Mouse (Mus musculus) ovary, postnatal 36 days (tissue): ENCODE data around the gene Foxf2.

Source experiments
- DNase-seq: peaks from one replicate; pipeline ENCODE4 v3.0.0; 2022; ENCODE audit warnings: low spot score, mixed read lengths

Gene Foxf2

DNA sequence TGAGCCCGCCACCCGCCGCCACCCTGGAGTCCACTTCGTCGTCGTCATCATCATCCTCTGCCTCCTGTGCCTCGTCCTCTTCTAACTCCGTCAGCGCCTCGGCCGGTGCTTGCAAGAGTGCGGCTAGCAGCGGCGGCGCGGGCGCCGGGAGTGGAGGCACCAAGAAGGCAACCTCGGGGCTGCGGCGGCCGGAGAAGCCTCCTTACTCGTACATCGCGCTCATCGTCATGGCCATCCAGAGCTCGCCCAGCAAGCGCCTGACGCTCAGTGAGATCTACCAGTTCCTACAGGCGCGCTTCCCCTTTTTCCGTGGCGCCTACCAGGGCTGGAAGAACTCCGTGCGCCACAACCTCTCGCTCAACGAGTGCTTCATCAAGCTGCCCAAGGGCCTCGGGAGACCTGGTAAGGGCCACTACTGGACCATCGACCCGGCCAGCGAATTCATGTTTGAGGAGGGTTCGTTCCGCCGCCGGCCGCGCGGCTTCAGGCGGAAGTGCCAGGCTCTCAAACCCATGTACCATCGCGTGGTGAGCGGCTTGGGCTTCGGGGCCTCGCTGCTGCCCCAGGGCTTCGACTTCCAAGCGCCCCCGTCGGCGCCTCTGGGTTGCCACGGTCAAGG lies 676 bp downstream of the Foxf2 start:
- DNase-seq: peak; percentile 30

DNA sequence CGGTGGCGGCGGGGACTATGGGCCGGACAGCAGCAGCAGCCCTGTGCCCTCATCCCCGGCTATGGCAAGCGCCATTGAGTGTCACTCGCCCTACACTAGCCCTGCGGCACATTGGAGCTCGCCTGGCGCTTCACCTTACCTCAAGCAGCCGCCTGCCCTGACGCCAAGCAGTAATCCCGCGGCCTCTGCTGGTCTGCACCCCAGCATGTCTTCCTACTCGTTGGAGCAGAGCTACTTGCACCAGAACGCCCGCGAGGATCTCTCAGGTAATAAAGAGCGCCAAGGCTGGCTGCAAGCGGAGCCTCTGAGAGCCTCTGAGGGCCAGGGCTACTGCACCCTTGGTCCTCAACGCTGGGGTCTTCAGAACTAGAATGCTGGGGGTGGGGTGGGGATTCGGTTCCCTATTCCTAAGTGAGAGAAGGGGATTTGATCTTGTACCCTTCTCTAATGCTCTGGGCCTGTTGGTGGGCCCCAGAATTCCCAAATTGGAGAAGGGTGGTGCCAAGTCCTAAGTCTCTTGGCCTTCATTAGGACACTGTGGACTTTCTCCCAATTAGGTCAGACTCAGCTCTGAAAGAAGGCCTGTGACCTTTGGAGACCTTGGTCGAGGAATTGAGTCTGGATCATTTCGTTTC lies 1.5 kb downstream of the Foxf2 start:
- DNase-seq: no peak

DNA sequence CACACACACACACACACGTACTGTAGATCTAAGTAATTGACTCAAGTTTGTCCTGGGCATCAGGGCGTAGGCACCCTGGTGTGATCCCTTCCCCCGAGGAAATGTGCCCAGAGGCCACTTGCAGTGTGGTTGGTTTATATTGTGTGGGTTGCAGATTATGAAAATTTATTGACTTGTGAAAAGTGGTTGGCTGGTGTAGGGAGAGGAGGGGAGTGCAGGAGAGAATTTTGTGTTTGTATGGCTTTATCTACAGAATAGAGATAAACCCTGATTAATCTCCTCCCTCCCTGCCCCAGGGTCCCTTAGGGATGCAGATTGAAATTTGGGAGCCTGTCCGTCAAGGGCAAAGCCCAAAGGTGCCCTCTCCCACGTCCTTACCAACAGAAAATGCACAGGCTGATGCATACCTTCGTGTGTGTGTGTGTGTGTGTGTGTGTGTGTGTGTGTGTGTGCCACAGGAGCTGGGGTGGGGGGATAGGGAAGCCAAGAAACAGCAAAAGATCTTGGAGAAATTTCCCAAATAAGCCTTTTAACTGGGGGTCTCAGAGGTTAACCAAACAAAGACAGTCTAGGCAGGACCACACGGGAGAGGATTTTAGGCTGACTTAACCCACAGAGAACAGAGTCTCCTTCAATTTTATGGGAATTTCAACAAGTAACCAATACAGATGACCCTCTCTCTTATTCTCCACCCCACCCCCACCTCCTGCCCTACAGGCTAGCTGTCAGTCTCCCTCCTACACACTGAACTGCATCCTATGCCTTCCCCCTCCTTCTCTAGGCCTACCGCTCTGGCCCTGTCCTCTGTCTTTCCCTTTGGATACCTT lies 2.5 kb downstream of the Foxf2 start:
- DNase-seq: no peak

DNA sequence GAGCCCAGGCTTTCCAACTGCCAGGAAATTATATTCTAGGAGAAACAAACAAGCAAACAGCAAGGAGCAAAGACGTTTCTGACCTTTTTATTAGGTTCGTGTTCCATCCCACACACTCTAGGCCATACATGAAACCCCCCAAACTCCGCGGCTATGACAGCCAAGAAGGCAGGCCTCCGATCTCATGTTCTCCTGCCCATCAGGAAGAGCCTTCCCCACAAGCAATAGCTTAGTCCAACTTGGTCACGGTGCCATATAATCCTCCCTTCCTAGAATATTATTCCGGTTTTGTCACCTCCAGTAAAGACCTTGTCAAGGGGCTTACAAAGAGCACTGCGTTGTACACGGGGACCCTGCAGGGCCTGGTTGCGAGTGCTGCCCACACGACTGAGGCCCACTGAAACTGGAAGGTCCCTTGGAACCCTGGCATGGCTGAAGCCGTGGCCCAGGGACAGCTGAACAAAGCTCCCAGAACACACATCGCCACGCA lies 3.1 kb downstream of the Foxf2 start:
- DNase-seq: no peak

DNA sequence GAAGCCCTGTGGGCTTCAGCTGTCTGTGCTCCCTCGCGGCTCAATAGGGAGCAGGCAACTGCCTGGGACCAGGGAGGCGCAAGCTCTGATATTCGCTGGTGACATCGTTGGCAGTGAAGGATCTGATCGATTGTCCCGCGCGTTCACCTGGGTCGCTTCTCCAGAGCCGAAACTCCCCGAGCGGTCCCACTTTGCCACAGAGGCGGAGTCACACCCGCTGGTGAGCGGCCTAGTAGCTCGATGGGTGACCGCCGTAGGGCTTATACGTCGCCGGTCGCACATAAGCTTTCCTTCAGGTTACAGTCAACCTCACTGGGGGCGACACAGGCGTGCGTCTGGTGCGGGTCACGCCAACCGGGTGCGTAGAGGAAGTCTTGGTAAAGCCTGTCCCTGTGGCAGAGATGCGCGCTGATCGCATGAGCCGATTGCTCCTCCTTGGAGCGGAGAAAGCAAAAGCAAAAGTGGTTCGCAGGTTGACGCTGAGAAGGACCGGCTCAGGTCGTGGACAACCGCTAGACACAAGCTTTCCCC lies 3.8 kb downstream of the Foxf2 start:
- DNase-seq: no peak

DNA sequence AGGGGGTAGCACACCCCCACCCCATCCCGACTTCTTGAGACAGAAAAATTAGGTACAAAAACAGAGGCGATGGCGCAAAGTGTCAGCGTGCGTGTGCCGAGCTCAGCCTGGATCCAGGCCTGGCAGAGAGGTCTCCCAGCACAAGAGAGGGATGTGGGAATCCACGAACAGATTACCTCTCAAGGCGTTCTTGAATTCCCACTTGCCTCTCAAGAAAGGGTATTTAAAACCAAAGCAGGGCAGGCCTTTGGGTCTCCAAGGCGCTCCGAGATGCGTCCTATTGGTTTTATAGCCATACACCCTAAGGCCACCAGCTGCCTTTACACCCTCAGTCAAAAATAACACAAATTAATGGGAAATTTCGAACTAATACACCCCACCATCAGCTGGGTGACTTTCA lies 4.4 kb downstream of the Foxf2 start:
- DNase-seq: no peak

DNA sequence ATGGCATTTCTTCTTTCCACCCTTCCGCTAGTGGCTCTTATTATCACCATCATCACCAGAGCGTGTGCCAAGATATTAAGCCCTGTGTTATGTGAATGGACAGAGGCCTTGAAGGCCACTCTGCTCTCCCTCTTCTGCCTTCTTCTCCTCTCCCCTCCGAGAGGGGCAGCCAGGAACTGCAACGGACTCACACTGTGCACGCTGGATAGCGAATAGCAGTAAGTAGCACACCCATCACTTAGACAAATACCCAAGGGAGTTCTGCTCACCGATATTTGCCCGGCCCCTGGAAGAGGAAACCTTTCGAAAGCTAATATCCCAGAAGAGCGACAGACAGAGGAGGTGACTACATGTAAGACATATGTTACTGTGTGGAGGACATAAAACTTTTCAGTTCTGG lies 4.9 kb downstream of the Foxf2 start:
- no peak for DNase-seq

DNA sequence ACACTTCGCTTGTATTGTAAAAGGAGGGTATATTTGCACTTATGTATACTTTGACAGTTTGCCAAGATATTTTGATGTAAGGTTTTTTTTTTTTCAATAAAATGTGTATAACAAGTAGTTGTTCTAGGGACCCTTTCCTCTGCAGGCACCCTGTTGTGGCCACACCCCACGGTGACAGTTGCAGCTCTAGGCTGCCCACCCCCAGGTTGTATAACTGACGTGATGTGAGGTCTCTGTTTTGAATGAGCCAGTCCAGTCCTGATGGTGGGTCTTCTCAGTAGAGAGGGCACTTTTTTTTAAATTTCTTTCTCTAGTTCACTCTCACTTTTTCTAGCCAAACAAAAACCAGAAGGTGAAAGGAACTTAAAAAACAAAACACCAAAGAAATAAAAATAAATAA lies 5.7 kb downstream of the Foxf2 start:
- no peak for DNase-seq

DNA sequence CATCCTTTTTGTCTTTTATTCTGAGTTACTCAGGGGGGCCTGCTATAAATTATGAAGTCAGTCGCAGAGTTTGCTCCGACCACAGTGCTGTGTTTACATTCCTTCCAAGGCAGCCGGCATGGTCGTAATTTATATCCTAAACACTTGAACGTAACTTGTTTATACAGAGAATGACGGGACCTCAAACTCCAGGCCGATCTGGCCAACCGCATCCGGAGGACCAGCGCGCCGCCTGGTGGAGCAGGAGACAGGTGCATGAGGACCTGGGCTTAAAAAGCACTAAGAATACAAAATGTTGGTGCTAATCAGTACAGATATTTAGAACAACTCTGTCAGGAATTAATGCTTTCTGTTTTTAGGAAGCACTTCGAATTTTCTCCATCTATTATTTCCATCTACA lies 6.8 kb downstream of the Foxf2 start:
- peak; percentile 71 for DNase-seq

DNA sequence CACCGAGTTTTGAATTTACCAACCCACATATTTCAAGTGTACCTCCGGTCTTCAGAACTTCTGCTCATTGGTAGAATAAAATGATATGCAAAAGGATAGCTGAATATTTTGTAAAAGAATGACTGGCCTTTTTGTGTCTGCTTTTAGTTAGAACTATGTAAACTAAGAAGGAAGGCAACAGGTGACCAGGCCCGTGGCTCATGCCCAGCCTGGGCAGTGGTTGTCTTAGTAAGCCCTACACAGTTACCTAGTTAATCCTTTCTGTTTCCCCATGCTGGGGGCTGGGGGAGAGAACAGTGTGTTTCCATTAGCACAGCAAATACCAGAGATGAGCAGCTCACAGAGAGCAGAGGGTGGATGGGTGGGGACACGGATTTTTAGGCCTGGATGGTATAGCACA lies 7.6 kb downstream of the Foxf2 start:
- DNase-seq: no peak

DNA sequence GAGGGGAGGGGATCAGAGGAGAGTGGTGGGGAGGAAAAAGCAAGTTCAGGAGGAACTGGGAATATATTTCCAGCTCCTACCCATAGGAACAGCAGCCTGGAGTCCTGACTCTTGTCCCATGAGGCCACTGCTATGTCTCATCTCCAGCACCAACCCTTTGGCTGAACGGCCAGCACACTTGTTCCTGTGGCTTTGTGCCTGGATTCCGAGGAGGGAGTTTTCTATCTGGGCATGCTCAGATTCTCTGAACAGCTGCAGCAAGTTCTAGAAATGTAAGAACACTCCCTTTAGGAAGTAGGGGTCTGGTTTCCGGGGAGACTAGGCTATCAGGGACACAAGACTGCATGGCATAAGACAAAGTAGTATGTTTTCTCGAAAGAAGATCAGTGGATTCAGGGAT lies 9.9 kb downstream of the Foxf2 start:
- no peak for DNase-seq

DNA sequence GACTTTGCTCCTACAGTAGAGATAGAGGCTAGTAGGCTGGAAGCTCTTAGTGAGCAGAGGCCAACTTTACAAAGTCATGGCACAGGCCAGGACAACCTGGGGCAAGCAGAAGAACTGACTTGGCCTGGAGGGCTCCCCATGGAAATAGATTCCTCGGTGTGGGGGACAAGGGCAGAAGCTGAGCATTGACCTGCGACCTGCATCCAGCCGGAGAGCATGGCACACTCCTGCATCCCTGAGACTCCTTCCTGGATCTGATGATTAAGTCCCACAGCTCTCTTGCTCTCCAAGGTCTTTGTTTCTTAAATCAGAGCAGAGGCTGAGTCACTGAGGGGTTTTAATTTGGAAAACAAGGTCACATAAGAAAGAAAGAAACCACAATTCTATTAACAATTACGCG lies 15.9 kb downstream of the Foxf2 start:
- no peak for DNase-seq

DNA sequence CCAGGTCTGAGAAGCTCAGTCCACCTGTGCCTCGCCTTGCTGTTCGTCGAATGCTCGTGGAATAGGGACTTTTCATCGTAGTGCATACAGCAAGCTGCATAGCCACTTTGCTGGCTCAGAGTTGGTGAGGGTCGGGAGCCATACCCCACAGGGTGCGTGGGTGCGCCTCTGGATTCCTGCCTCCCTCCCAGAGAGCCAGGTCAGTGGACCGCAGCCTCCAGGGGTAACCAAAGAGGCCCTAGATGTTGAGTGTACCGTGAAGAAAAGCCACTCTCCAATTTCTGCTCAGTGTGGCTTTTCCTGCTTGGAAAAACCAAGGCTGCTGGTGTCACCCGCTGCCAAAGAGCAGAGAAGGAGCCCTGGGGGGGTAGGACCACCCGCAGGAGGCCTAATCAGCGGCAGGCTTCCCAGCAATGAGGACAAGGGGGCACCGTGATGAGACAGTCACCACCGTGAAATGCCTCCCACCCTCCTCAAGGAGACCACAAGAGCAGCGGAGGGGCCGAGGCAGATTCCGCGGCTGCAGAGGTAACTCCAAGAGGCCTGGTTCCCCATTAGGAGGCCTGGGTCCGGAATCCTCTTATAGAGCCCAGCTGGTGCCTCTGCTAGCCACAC lies 26.6 kb downstream of the Foxf2 start:
- no peak for DNase-seq

DNA sequence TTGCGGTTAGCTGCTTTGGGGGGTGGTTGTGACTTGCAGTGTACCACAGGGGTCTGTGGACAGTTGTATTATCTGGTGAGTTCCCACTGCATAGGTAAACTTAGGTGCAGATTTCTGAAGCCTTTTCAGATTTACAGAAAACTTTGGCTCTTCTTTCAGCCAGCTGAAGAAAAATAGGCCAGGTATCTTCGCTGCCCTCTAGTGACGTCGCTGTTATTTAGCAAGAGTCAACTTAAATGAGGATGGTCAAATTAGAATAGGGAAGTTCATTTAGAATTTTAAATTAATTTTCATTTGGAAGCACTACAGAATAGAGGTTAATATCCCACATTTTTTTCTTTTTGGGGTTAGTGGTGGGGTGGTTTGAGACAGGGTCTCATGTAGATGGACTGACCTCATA lies 30.6 kb downstream of the Foxf2 start:
- no peak for DNase-seq

DNA sequence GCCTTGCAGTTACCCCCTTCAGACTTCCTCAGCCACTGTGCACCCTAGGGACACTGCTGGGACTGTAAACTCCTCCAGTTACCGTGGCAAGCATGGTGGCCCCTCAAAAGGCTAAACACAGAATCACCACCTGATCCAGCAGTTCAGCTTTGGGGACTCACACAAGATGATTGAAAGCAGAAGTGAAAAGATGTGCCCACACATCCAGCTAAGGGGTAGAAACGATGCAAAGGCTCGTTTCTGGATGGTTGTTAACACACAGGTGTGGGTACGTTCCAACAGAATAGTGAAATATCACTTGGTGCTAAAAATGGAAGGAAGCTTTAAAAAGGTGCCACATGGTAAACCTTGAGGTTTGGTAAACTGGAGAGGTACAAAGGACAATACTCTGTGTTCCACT lies 32.6 kb downstream of the Foxf2 start:
- DNase-seq: no peak

DNA sequence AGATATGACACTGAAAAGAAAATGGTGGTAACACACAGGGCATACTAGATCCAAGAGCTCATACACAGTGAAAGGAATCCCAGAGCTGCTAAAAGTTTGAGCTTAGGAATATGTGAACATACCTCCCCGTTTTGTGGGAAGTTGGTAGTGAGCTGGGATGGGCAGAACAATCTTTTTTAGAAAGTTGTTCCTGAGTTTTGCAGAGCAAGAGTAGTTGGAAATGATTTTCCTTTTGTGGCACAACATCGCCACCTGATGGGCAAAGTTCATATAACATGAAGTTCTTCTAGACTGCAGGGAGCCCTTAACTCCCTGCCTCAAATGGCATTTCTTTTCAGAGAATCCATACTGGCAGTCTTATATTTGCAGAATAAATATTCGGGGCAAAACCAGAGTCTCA lies 33.3 kb downstream of the Foxf2 start:
- DNase-seq: no peak

DNA sequence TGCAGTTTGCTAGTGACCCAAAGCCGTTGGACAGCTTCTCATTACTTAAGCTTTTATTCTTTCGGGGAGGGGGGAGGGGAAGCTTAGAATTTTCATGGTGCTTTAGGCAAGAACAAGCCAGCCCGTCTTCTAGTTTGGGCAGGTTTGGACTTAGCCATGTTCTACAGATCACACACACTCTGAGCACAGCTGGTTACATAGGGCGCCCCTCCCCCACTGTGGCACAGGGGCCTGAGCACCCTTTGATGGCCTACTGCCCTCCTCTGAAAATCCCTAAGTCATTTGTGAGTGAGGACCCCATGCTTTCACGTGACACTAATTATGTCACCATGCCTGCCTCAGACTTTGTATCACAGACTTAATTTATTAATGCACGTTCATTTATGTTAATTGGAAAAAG lies 35.6 kb downstream of the Foxf2 start:
- no peak for DNase-seq

DNA sequence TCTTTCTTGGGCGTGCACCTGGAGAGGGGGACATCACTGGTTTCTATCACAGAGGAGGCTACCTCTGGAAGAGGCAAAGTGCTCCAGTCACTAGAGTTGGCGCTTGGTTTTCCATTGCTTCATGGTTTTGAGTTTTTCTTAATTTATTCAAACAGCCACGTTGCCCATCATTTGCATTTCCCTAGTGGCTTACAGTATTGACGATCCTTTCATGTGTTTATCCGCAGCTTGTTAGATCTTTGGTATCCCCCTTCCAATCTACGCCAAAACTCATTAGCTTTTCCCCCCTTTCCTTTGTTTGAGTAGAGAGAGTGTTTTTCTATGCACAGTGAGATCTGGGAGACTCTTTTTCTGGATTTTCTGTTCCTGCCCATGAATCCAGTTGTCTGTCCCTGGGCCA lies 39.8 kb downstream of the Foxf2 start:
- DNase-seq: no peak

DNA sequence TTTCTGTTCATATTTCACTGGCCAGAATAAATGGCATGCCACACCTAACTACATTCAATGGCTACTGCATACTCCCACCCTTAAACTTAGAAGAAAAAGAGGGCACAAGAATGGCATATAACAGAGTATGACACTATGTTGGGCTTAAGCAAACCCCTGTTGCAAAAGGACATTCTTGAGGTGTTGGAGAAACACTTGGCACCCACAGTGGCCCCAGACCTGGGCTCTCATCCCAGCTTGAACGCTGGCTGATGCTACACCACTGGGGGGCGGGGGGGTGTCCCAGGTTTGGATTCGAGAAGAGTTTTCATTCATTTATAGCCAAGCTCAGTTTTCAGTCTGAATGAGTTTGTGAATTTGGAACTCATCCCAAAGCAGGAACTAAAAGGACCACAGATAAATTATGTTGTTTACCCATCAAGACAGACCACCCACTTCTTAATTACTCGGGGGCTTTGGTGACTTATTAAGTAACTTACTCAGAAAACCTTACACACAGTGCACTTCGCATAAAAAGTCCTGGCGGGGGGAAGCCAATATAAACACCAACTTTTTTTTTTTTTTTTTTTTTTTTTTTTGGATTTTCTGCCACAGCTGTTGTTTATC lies 42.4 kb downstream of the Foxf2 start:
- no peak for DNase-seq

DNA sequence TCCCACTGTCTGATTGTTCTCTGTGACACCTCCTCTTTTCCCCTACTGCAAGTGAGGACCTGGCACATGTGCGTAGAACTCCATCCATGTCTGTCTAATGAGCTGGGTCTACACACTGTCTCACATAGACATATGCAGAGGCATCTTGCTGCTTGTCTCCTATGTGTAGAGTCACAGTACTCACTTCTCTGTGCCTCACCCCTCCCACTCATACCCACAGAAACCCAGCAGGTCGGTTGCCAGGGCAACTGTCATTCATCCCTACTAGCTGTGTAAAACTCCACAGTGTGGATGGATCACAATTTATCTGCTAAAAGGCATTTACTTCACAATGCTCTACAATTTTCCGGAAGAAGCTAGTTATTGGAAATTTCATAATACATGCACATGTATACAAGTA lies 46.5 kb downstream of the Foxf2 start:
- DNase-seq: no peak
